Comparison of ENCODE assay signal across 21 mouse cellular contexts in the genomic region with DNA sequence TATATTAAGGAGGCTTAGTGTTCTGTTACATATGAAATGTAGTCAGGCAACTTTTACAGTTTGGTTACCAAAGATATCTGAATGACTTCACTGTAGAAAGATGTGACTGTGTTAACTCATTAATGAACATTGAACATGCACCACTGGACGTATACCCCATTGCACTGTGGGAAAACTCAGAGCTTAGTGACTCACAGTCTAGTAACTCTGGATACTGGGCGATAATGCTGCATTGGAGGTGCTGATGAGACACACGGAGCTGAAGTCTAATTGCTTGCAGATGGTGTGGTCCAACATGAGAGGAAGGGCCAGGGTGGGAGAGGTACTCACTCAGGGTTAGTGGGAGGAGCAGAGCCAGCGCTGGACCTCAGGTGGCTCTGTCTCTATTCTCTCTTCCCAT. TPM values are rescaled to one million over a fixed set of nuclear protein-coding genes. Genes with fewer than 3 reads are reported as not detected.
A peak's percentile ranks its signal among the peaks of the same experiment; 100 is the strongest.
DNase-seq lines count a peak whose midpoint lies in the region; ATAC-seq and TF ChIP-seq lines count a peak whose summit lies in the region.
"Had no signal": no experiment of that assay in that cellular context is flagged by ENCODE, and none has a peak within 500 bp of the region (broad histone marks: within the 10 kb centered on the region; RNA-seq: fewer than 3 reads in every experiment).

No protein-coding gene starts in this region.

- peak overlapping the region; percentile 73 for H3K27ac ChIP-seq in gastrocnemius, adult 2 months
- no peak overlapping the region for H3K27ac ChIP-seq in kidney, embryonic 16.5 days (ENCODE audit: low read length)
- H3K27ac ChIP-seq in intestine, postnatal 0 days (ENCODE audit: low read depth, low read length): no peak overlapping the region; the same call in 1 of the 2 replicates
- H3K27ac ChIP-seq in midbrain, postnatal 0 days (ENCODE audit: low read depth, low read length): no peak overlapping the region
- H3K27ac ChIP-seq: forebrain, embryonic 13.5 days; hindbrain, embryonic 15.5 days; left cerebral cortex, adult 2 months had no signal

- H3K79me2 ChIP-seq in C2C12 (ENCODE audit: control insufficient read depth, insufficient read depth): peaks cover 94% of the 10 kb centered on the region

- no peak overlapping the region for H3K4me2 ChIP-seq in kidney, embryonic 16.5 days (replicated peaks; ENCODE audit: low read depth, low read length)
- H3K4me2 ChIP-seq in intestine, postnatal 0 days (replicated peaks; ENCODE audit: low read depth): no peak overlapping the region
- H3K4me2 ChIP-seq in midbrain, postnatal 0 days (ENCODE audit: low read depth, low read length, poor library complexity, severe bottlenecking): no peak overlapping the region
- H3K4me2 ChIP-seq: forebrain, embryonic 13.5 days; hindbrain, embryonic 15.5 days; liver, embryonic 11.5 days; lung, embryonic 14.5 days had no signal

- H3K79me3 ChIP-seq in C2C12 (ENCODE audit: low read depth): peaks cover 41% of the 10 kb centered on the region

- no peaks in the 10 kb centered on the region for H3K9me3 ChIP-seq in kidney, embryonic 16.5 days (ENCODE audit: low read length)
- no peaks in the 10 kb centered on the region for H3K9me3 ChIP-seq in intestine, postnatal 0 days (ENCODE audit: control insufficient read depth)
- H3K9me3 ChIP-seq in midbrain, postnatal 0 days (ENCODE audit: low read length): no peaks in the 10 kb centered on the region
- H3K9me3 ChIP-seq: forebrain, embryonic 13.5 days; hindbrain, embryonic 15.5 days had no signal

- no peak overlapping the region for H3K9ac ChIP-seq in kidney, embryonic 16.5 days (replicated peaks; ENCODE audit: low read length)
- no peak overlapping the region for H3K9ac ChIP-seq in intestine, postnatal 0 days (ENCODE audit: low read depth, low read length)
- no peak overlapping the region for H3K9ac ChIP-seq in midbrain, postnatal 0 days (replicated peaks; ENCODE audit: low read length, poor library complexity, severe bottlenecking)
- H3K9ac ChIP-seq: forebrain, embryonic 13.5 days; hindbrain, embryonic 15.5 days; lung, embryonic 14.5 days had no signal

- H3ac ChIP-seq in C2C12 (ENCODE audit: control insufficient read depth, insufficient read length, low read depth): no peak overlapping the region

- H3K36me3 ChIP-seq in kidney, embryonic 16.5 days (ENCODE audit: insufficient read depth, low read length): no peaks in the 10 kb centered on the region
- no peaks in the 10 kb centered on the region for H3K36me3 ChIP-seq in C2C12 (ENCODE audit: control insufficient read depth, insufficient read depth)
- no peaks in the 10 kb centered on the region; the same call in 1 of the 2 replicates for H3K36me3 ChIP-seq in intestine, postnatal 0 days (ENCODE audit: control insufficient read depth, insufficient read depth)
- H3K36me3 ChIP-seq in midbrain, postnatal 0 days (ENCODE audit: insufficient read depth, low read length): no peaks in the 10 kb centered on the region
- H3K36me3 ChIP-seq: hindbrain, embryonic 15.5 days had no signal

- H3K4me3 ChIP-seq in gastrocnemius, adult 2 months: no peak overlapping the region
- no peak overlapping the region for H3K4me3 ChIP-seq in kidney, embryonic 16.5 days (ENCODE audit: low read length)
- no peak overlapping the region for H3K4me3 ChIP-seq in C2C12 (ENCODE audit: insufficient read depth, poor library complexity, severe bottlenecking)
- H3K4me3 ChIP-seq in intestine, postnatal 0 days (ENCODE audit: low read depth, low read length): no peak overlapping the region
- H3K4me3 ChIP-seq in midbrain, postnatal 0 days (ENCODE audit: low read depth, low read length): no peak overlapping the region
- H3K4me3 ChIP-seq: forebrain, embryonic 13.5 days; hindbrain, embryonic 15.5 days; left cerebral cortex, adult 2 months had no signal

- 52% methylated on average over 4 of the region's 4 CpGs for WGBS in kidney, embryonic 16.5 days
- WGBS in intestine, postnatal 0 days: 54% methylated on average over 4 of the region's 4 CpGs
- WGBS in midbrain, postnatal 0 days: 88% methylated on average over 4 of the region's 4 CpGs

- TF ChIP-seq CTCF in gastrocnemius, adult 2 months (IDR thresholded peaks at IDR 0.05): no peak
- TF ChIP-seq CTCF in C2C12 (IDR thresholded peaks at IDR 0.05; ENCODE audit: control insufficient read depth, insufficient read depth, insufficient read length): no peak
- no peak for TF ChIP-seq CTCF in intestine, postnatal 0 days (IDR thresholded peaks at IDR 0.05; ENCODE audit: low read depth)
- TF ChIP-seq CTCF in midbrain, postnatal 0 days (IDR thresholded peaks at IDR 0.05): no peak

- peak; percentile 42; the same call in 1 of the 2 replicates for ATAC-seq in kidney, embryonic 16.5 days (ENCODE audit: low FRiP score, low TSS enrichment)
- peak; percentile 46; the same call in 1 of the 2 replicates for ATAC-seq in intestine, postnatal 0 days
- ATAC-seq in midbrain, postnatal 0 days (ENCODE audit: low FRiP score): no peak
- ATAC-seq: forebrain, embryonic 13.5 days; midbrain, embryonic 16.5 days had no signal

- no peak for DNase-seq in gastrocnemius, adult 2 months
- no peak for DNase-seq in gastrocnemius, postnatal 10 days
- DNase-seq in kidney, postnatal 10 days: no peak
- DNase-seq in midbrain, postnatal 0 days (ENCODE audit: low spot score): no peak
- DNase-seq: adrenal gland, postnatal 14 days; cerebellum, postnatal 10 days; gastrocnemius, postnatal 25 days; kidney, adult 18-20 months; kidney, postnatal 4 days; layer of hippocampus, adult 9-11 months; left cerebral cortex, postnatal 4 days; lung, embryonic 14.5 days; lung, postnatal 4 days had no signal

- intact Hi-C loops in gastrocnemius, adult 2 months (cut with DNase I): no loop called here

- no peaks in the 10 kb centered on the region for H3K27me3 ChIP-seq in kidney, embryonic 16.5 days (ENCODE audit: insufficient read depth, low read length)
- H3K27me3 ChIP-seq in C2C12 (ENCODE audit: control insufficient read depth, insufficient read depth, insufficient read length): no peaks in the 10 kb centered on the region
- no peaks in the 10 kb centered on the region for H3K27me3 ChIP-seq in intestine, postnatal 0 days (replicated peaks; ENCODE audit: control insufficient read depth, insufficient read depth, low read length)
- no peaks in the 10 kb centered on the region; the same call in 1 of the 2 replicates for H3K27me3 ChIP-seq in midbrain, postnatal 0 days (ENCODE audit: insufficient read depth, low read length)
- H3K27me3 ChIP-seq: forebrain, embryonic 13.5 days; hindbrain, embryonic 15.5 days had no signal

- H3K4me1 ChIP-seq in kidney, embryonic 16.5 days (ENCODE audit: insufficient read depth, low read length): peaks cover 13% of the 10 kb centered on the region
- peaks cover 20% of the 10 kb centered on the region for H3K4me1 ChIP-seq in intestine, postnatal 0 days (replicated peaks; ENCODE audit: control insufficient read depth, insufficient read depth, low read length)
- peaks cover 5% of the 10 kb centered on the region; the same call in 1 of the 2 replicates for H3K4me1 ChIP-seq in midbrain, postnatal 0 days (ENCODE audit: insufficient read depth, low read length)

TF ChIP-seq in C2C12, 6 proteins besides CTCF, POLR2A, EP300 and RAD21:
- TF ChIP-seq MYOD1 (IDR thresholded peaks at IDR 0.05; ENCODE audit: control insufficient read depth, insufficient read length, low read depth) (peak; percentile 62), FOSL1 (IDR thresholded peaks at IDR 0.05; ENCODE audit: insufficient read depth, low read length, poor library complexity, severe bottlenecking) (no peak)

RNA-seq across cellular contexts. Expression of a gene that starts 34.7 kb away (rescaled TPM):
- total RNA-seq in gastrocnemius, adult 2 months (2021): 10 to 100 TPM; 17.7 to 18.0 TPM
- total RNA-seq in gastrocnemius, postnatal 10 days (2021): 10 to 100 TPM; 34.6 to 45.1 TPM
- polyA plus RNA-seq in kidney, embryonic 16.5 days (2015; fragmentation: Nextera tagmentation; extraction: Ambion mirVana): 54.0 and 66.8 TPM in 2 replicates
- polyA plus RNA-seq in C2C12 (2012; fragmentation: generic; extraction: Trizol): 9.6 TPM
- polyA plus RNA-seq in intestine, postnatal 0 days (2015; fragmentation: Nextera tagmentation; extraction: Ambion mirVana): 32.8 and 37.5 TPM in 2 replicates
- total RNA-seq in midbrain, postnatal 0 days (2014; rRNA removed): 11.8 and 15.9 TPM in 2 replicates
- 5.9 and 7.9 TPM in 2 replicates for polyA plus RNA-seq in midbrain, postnatal 0 days (2015; fragmentation: Nextera tagmentation; extraction: Ambion mirVana)
